Mouse (Mus musculus): ENCODE measurements around the gene Lst1.

Lst1 gene

GRCm38 (mm10) chr17:35159638-35160037 lies 28.6 kb downstream of the Lst1 start:
- DNase-seq (ENCODE audit: low spot score): no peak

GRCm38 (mm10) chr17:35158850-35159593 lies 29.2 kb downstream of the Lst1 start:
- no peak for DNase-seq (ENCODE audit: low spot score)

- DNase-seq (ENCODE audit: low spot score): no peak
Measured at GRCm38 (mm10) chr17:35157661-35158175, 30.5 kb downstream of the Lst1 start.

- no peak for DNase-seq (ENCODE audit: low spot score)
Measured at GRCm38 (mm10) chr17:35157254-35157653, 31.0 kb downstream of the Lst1 start.

- no peak for DNase-seq (ENCODE audit: low spot score)
Measured at GRCm38 (mm10) chr17:35156461-35157200, 31.6 kb downstream of the Lst1 start.

- DNase-seq (ENCODE audit: low spot score): no peak
Measured at GRCm38 (mm10) chr17:35155451-35155850, 32.8 kb downstream of the Lst1 start.

- no peak for DNase-seq (ENCODE audit: low spot score)
Measured at GRCm38 (mm10) chr17:35154616-35155015, 33.6 kb downstream of the Lst1 start.

- no peak for DNase-seq (ENCODE audit: low spot score)
Measured at GRCm38 (mm10) chr17:35153931-35154330, 34.3 kb downstream of the Lst1 start.

GRCm38 (mm10) chr17:35153077-35153476 lies 35.2 kb downstream of the Lst1 start:
- no peak for DNase-seq (ENCODE audit: low spot score)

- no peak for DNase-seq (ENCODE audit: low spot score)
Measured at GRCm38 (mm10) chr17:35152121-35152520, 36.1 kb downstream of the Lst1 start.

- DNase-seq (ENCODE audit: low spot score): peak; percentile 81
Measured at GRCm38 (mm10) chr17:35147922-35148639, 40.2 kb downstream of the Lst1 start.

- no peak for DNase-seq (ENCODE audit: low spot score)
Measured at GRCm38 (mm10) chr17:35147348-35147747, 40.9 kb downstream of the Lst1 start.

- DNase-seq (ENCODE audit: low spot score): no peak
Measured at GRCm38 (mm10) chr17:35146139-35146538, 42.1 kb downstream of the Lst1 start.

GRCm38 (mm10) chr17:35141971-35142370 lies 46.3 kb downstream of the Lst1 start:
- peak; percentile 66 for DNase-seq (ENCODE audit: low spot score)

GRCm38 (mm10) chr17:35140490-35140996 lies 47.7 kb downstream of the Lst1 start:
- no peak for DNase-seq (ENCODE audit: low spot score)

- no peak for DNase-seq (ENCODE audit: low spot score)
Measured at GRCm38 (mm10) chr17:35139269-35139668, 49.0 kb downstream of the Lst1 start.

GRCm38 (mm10) chr17:35135591-35136320 lies 52.5 kb downstream of the Lst1 start:
- DNase-seq (ENCODE audit: low spot score): peak; percentile 93
